24 mouse cellular contexts compared by ENCODE assay signal in genomic region chr15:99993100-99993499, GRCm38 (mm10). TPM values are rescaled to one million over a fixed set of nuclear protein-coding genes. Genes with fewer than 3 reads are reported as not detected.
"Had no signal": no experiment of that assay in that cellular context is flagged by ENCODE, and none has a peak within 500 bp of the region (broad histone marks: within the 10 kb centered on the region; RNA-seq: fewer than 3 reads in every experiment).

No protein-coding gene starts in this region.

- H3K4me2 ChIP-seq: neural tube, embryonic 12.5 days; neural tube, embryonic 13.5 days; neural tube, embryonic 15.5 days; stomach, embryonic 15.5 days had no signal

- H3K9ac ChIP-seq: neural tube, embryonic 12.5 days; neural tube, embryonic 13.5 days; neural tube, embryonic 15.5 days; stomach, embryonic 15.5 days had no signal

- H3K9me3 ChIP-seq: neural tube, embryonic 12.5 days; neural tube, embryonic 13.5 days; neural tube, embryonic 15.5 days; stomach, embryonic 15.5 days had no signal

- H3K4me1 ChIP-seq: neural tube, embryonic 12.5 days; neural tube, embryonic 13.5 days; neural tube, embryonic 15.5 days; stomach, embryonic 15.5 days had no signal

- H3K27ac ChIP-seq: neural tube, embryonic 12.5 days; neural tube, embryonic 13.5 days; neural tube, embryonic 15.5 days; stomach, embryonic 15.5 days; stomach, postnatal 0 days had no signal

- H3K4me3 ChIP-seq: neural tube, embryonic 12.5 days; neural tube, embryonic 13.5 days; neural tube, embryonic 15.5 days; stomach, embryonic 15.5 days had no signal

- DNase-seq: retina, postnatal 1 day; right cerebral cortex, adult 18-20 months; right cerebral cortex, postnatal 14 days; right cerebral cortex, postnatal 25 days; right cerebral cortex, postnatal 4 days; spleen, adult 18-20 months; thymus, adult 18-20 months; thymus, adult 2 months; thymus, postnatal 14 days; thymus, postnatal 25 days; thymus, postnatal 36 days; thymus, postnatal 4 days had no signal

- H3K27me3 ChIP-seq: neural tube, embryonic 12.5 days; neural tube, embryonic 13.5 days; neural tube, embryonic 15.5 days; stomach, embryonic 15.5 days had no signal

RNA-seq across cellular contexts. Expression of gene Fam186a, which starts 26.2 kb away (rescaled TPM):
- total RNA-seq: neutrophil, adult 5-6 weeks had no signal
- polyA plus RNA-seq: neural tube, embryonic 11.5 days; neural tube, embryonic 12.5 days; neural tube, embryonic 13.5 days; neural tube, embryonic 15.5 days; small intestine, adult 2 months; spleen, adult 2 months; stomach, embryonic 14.5 days; stomach, embryonic 15.5 days; stomach, embryonic 16.5 days; stomach, postnatal 0 days; thymus, postnatal 0 days had no signal
